Comparison of ENCODE assay signal across 16 mouse cellular contexts in the genomic region with DNA sequence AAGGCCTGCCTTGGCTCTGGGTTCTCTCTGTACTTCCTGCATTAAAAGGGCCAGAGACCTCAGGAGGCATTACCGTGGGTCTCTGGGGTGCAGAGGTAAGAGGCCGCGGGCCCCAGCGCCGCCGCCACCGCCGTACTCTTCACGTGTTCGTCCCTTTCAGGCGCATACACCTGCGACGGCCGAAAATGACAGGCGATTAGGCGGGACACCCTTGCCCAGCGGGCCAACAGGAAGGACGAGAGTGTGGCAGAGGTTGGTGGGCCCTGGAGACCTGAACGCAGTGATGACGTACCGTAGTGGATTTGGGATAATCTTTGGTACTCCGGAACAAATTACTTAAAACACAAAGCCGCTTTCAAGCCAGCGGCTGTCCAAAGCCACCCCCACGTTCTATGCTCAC. TPM values are rescaled to one million over a fixed set of nuclear protein-coding genes. Genes with fewer than 3 reads are reported as not detected.
DNase-seq lines count a peak whose midpoint lies in the region; ATAC-seq lines count a peak whose summit lies in the region.
"Had no signal": no experiment of that assay in that cellular context is flagged by ENCODE, and none has a peak within 500 bp of the region (broad histone marks: within the 10 kb centered on the region; RNA-seq: fewer than 3 reads in every experiment).

No protein-coding gene starts in this region.

- no peak overlapping the region for H3K27ac ChIP-seq in heart, embryonic 10.5 days
- no peak overlapping the region for H3K27ac ChIP-seq in midbrain, embryonic 13.5 days
- no peak overlapping the region for H3K27ac ChIP-seq in midbrain, embryonic 16.5 days (ENCODE audit: low read length)
- H3K27ac ChIP-seq in hindbrain, embryonic 11.5 days (ENCODE audit: low read depth, low read length): no peak overlapping the region
- H3K27ac ChIP-seq in neural tube, embryonic 13.5 days (replicated peaks): peak overlapping the region; percentile 93

- WGBS in heart, embryonic 10.5 days: 1% methylated on average over 25 of the region's 25 CpGs
- under 1% methylated on average over 25 of the region's 25 CpGs for WGBS in midbrain, embryonic 13.5 days
- under 1% methylated on average over 25 of the region's 25 CpGs for WGBS in midbrain, embryonic 16.5 days
- under 1% methylated on average over 25 of the region's 25 CpGs for WGBS in hindbrain, embryonic 11.5 days
- WGBS in neural tube, embryonic 13.5 days: under 1% methylated on average over 25 of the region's 25 CpGs

- H3K36me3 ChIP-seq in heart, embryonic 10.5 days: no peaks in the 10 kb centered on the region
- no peaks in the 10 kb centered on the region for H3K36me3 ChIP-seq in midbrain, embryonic 13.5 days
- no peaks in the 10 kb centered on the region for H3K36me3 ChIP-seq in midbrain, embryonic 16.5 days (ENCODE audit: control insufficient read depth, insufficient read depth, low read length)
- H3K36me3 ChIP-seq in hindbrain, embryonic 11.5 days (ENCODE audit: control insufficient read depth, insufficient read depth, low read length): no peaks in the 10 kb centered on the region
- no peaks in the 10 kb centered on the region for H3K36me3 ChIP-seq in neural tube, embryonic 13.5 days

- DNase-seq in heart, embryonic 10.5 days (ENCODE audit: low spot score): no peak
- DNase-seq in heart, adult 18-20 months: no peak
- no peak for DNase-seq in hindbrain, embryonic 11.5 days (ENCODE audit: low spot score)
- DNase-seq in frontal cortex, postnatal 36 days (ENCODE audit: low spot score in 2 of 2): no peak
- DNase-seq in spleen, postnatal 4 days (ENCODE audit: low spot score in 2 of 2): no peak
- DNase-seq: cerebellum, adult 9-10 months; gastrocnemius, postnatal 25 days; kidney, adult 8-10 months; layer of hippocampus, adult 9-11 months; thymus, postnatal 4 days had no signal

- peak overlapping the region; percentile 46 for H3K4me3 ChIP-seq in heart, embryonic 10.5 days
- H3K4me3 ChIP-seq in midbrain, embryonic 13.5 days (replicated peaks): peak overlapping the region; percentile 43
- no peak overlapping the region for H3K4me3 ChIP-seq in midbrain, embryonic 16.5 days (ENCODE audit: low read depth, low read length)
- peak overlapping the region; percentile 43 for H3K4me3 ChIP-seq in hindbrain, embryonic 11.5 days (ENCODE audit: low read depth, low read length)
- peak overlapping the region; percentile 51 for H3K4me3 ChIP-seq in neural tube, embryonic 13.5 days
- H3K4me3 ChIP-seq: erythroblast, embryonic 14.5 days had no signal

- peaks cover 100% of the 10 kb centered on the region for H3K27me3 ChIP-seq in heart, embryonic 10.5 days (ENCODE audit: insufficient read depth, poor library complexity, severe bottlenecking)
- peaks cover 100% of the 10 kb centered on the region for H3K27me3 ChIP-seq in midbrain, embryonic 13.5 days
- peaks cover 79% of the 10 kb centered on the region for H3K27me3 ChIP-seq in midbrain, embryonic 16.5 days (ENCODE audit: control insufficient read depth, insufficient read depth, low read depth, low read length)
- peaks cover 99% of the 10 kb centered on the region for H3K27me3 ChIP-seq in hindbrain, embryonic 11.5 days (ENCODE audit: control insufficient read depth, insufficient read depth, low read length)
- peaks cover 99% of the 10 kb centered on the region for H3K27me3 ChIP-seq in neural tube, embryonic 13.5 days

- peak overlapping the region; percentile 41 for H3K4me2 ChIP-seq in midbrain, embryonic 13.5 days (replicated peaks)
- no peak overlapping the region for H3K4me2 ChIP-seq in midbrain, embryonic 16.5 days (ENCODE audit: low read length)
- H3K4me2 ChIP-seq in hindbrain, embryonic 11.5 days (replicated peaks; ENCODE audit: low read depth, low read length): peak overlapping the region; percentile 21
- peak overlapping the region; percentile 61 for H3K4me2 ChIP-seq in neural tube, embryonic 13.5 days

- H3K9ac ChIP-seq in midbrain, embryonic 13.5 days (replicated peaks): no peak overlapping the region; the same call in 1 of the 2 replicates
- H3K9ac ChIP-seq in midbrain, embryonic 16.5 days (ENCODE audit: low read depth, low read length): no peak overlapping the region
- peak overlapping the region; percentile 32 for H3K9ac ChIP-seq in hindbrain, embryonic 11.5 days (ENCODE audit: low read depth, low read length)
- H3K9ac ChIP-seq in neural tube, embryonic 13.5 days: peak overlapping the region; percentile 74

- peaks cover 68% of the 10 kb centered on the region for H3K4me1 ChIP-seq in heart, embryonic 10.5 days
- peaks cover 66% of the 10 kb centered on the region for H3K4me1 ChIP-seq in midbrain, embryonic 13.5 days (replicated peaks)
- H3K4me1 ChIP-seq in midbrain, embryonic 16.5 days (ENCODE audit: control insufficient read depth, insufficient read depth, low read length): peaks cover 25% of the 10 kb centered on the region; the same call in 1 of the 2 replicates
- peaks cover 16% of the 10 kb centered on the region for H3K4me1 ChIP-seq in hindbrain, embryonic 11.5 days (replicated peaks; ENCODE audit: control insufficient read depth, insufficient read depth, low read length)
- H3K4me1 ChIP-seq in neural tube, embryonic 13.5 days (replicated peaks): peaks cover 90% of the 10 kb centered on the region

- ATAC-seq in midbrain, embryonic 13.5 days: no peak
- no peak for ATAC-seq in midbrain, embryonic 16.5 days
- ATAC-seq in hindbrain, embryonic 11.5 days (ENCODE audit: low FRiP score): no peak
- ATAC-seq in neural tube, embryonic 13.5 days (ENCODE audit: low read depth): no peak
- ATAC-seq: CD4-positive, CD25-positive, alpha-beta regulatory T cell, adult 4 months had no signal

- no peaks in the 10 kb centered on the region for H3K9me3 ChIP-seq in heart, embryonic 10.5 days
- H3K9me3 ChIP-seq in midbrain, embryonic 13.5 days: no peaks in the 10 kb centered on the region
- no peaks in the 10 kb centered on the region for H3K9me3 ChIP-seq in midbrain, embryonic 16.5 days (replicated peaks; ENCODE audit: control insufficient read depth, low read length, poor library complexity, severe bottlenecking)
- no peaks in the 10 kb centered on the region for H3K9me3 ChIP-seq in hindbrain, embryonic 11.5 days (ENCODE audit: control insufficient read depth, low read length)
- no peaks in the 10 kb centered on the region for H3K9me3 ChIP-seq in neural tube, embryonic 13.5 days

RNA-seq across cellular contexts. Expression of a gene that starts 5.5 kb away (rescaled TPM):
- polyA plus RNA-seq in heart, embryonic 10.5 days (2016; fragmentation: Nextera tagmentation; extraction: Ambion mirVana): 0.06 TPM in 1 of 2 replicates, not detected in the other
- not detected for total RNA-seq in heart, adult 18-20 months (2021)
- 1.7 and 2.0 TPM in 2 replicates for polyA plus RNA-seq in midbrain, embryonic 13.5 days (2015; fragmentation: Nextera tagmentation; extraction: Ambion mirVana)
- polyA plus RNA-seq in midbrain, embryonic 16.5 days (2015; fragmentation: Nextera tagmentation; extraction: Ambion mirVana): 0.54 and 0.75 TPM in 2 replicates
- polyA plus RNA-seq in hindbrain, embryonic 11.5 days (2014; fragmentation: Nextera tagmentation; extraction: Ambion mirVana): 6.6 and 7.4 TPM in 2 replicates
- 25.4 and 27.9 TPM in 2 replicates for polyA plus RNA-seq in neural tube, embryonic 13.5 days (2015; fragmentation: Nextera tagmentation; extraction: Ambion mirVana)
- polyA plus RNA-seq: CD4-positive, CD25-positive, alpha-beta regulatory T cell, adult 4 months; lung, embryonic 16.5 days had no signal

Comparison
In these comparisons a context has a peak if more than half of its experiments do, and no peak if none do; other contexts are left out.
1. H3K9ac ChIP-seq: peak in hindbrain, embryonic 11.5 days (single experiment) and neural tube, embryonic 13.5 days (single experiment); none in midbrain, embryonic 13.5 days (single experiment) and midbrain, embryonic 16.5 days (single experiment).